Mouse (Mus musculus): ENCODE measurements around the gene Tmem56. TPM values are rescaled to one million over a fixed set of nuclear protein-coding genes. Genes with fewer than 3 reads are reported as not detected.

Tmem56 gene
- polyA plus RNA-seq, 1 experiment from 2014 or later = 2.5 TPM

DNA sequence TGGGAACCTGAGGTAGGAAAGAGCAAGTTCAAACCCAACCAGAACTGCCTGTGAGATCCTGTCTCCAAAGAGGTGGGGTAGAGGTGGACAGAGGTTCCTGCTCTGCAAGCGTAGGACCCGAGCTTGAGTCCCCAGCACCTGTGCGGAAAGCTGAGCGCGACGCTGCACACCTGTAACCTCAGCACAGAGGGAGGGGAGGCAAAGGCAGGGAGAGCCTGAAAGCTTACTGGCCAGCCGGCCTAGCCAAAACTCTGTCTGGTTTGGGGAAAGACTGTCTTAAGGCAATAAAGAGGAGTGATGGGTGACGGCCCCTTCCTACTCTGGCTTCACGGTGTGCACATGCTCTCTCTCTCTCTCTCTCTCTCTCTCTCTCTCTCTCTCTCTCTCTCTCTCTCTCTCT, 30.1 kb upstream of the Tmem56 start:
- Histone ChIP-seq H3K4me3 (ENCODE audit: low read depth, low read length) (no peak overlapping the region), H3K9ac (ENCODE audit: low read length) (no peak overlapping the region), H3K27ac (ENCODE audit: low read depth, low read length) (no peak overlapping the region), H3K27me3 (replicated peaks; ENCODE audit: control insufficient read depth, insufficient read depth, low read length) (no peaks in the 10 kb centered on the region), H3K9me3 (replicated peaks; ENCODE audit: control insufficient read depth, low read length) (no peaks in the 10 kb centered on the region), H3K4me1 (ENCODE audit: control insufficient read depth, insufficient read depth, low read length) (no peaks in the 10 kb centered on the region), H3K4me2 (ENCODE audit: low read length) (no peak overlapping the region), H3K36me3 (ENCODE audit: control insufficient read depth, insufficient read depth, low read length) (no peaks in the 10 kb centered on the region)
- DNase-seq (ENCODE audit: low spot score) (no peak), ATAC-seq (no peak)
- 67% methylated on average over 9 of the region's 9 CpGs for WGBS

DNA sequence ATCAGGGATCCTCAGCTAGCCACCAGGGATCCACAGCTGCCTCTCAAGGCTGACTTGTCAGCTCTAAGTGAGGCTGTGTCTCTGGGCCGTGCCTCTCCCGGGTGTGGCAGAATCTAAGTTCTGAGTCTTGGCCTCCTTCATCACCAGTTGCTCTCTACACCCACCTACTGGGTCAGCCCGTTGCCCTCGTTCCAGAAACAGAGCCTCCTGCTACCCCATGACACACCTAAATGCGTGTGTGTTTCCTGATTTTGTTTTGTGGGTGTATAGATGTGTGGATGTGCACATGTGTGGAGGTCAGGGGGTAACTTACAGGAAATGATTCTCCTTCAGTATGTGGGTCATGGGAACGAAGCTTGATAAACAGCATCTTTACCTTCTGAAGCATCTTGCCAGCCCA, 29.5 kb upstream of the Tmem56 start:
- 86% methylated on average over 6 of the region's 6 CpGs for WGBS
- Histone ChIP-seq H3K9ac (ENCODE audit: low read length) (no peak overlapping the region), H3K4me3 (ENCODE audit: low read depth, low read length) (no peak overlapping the region), H3K4me2 (ENCODE audit: low read length) (no peak overlapping the region), H3K27ac (ENCODE audit: low read depth, low read length) (no peak overlapping the region), H3K36me3 (ENCODE audit: control insufficient read depth, insufficient read depth, low read length) (no peaks in the 10 kb centered on the region), H3K4me1 (ENCODE audit: control insufficient read depth, insufficient read depth, low read length) (no peaks in the 10 kb centered on the region), H3K9me3 (replicated peaks; ENCODE audit: control insufficient read depth, low read length) (no peaks in the 10 kb centered on the region), H3K27me3 (replicated peaks; ENCODE audit: control insufficient read depth, insufficient read depth, low read length) (no peaks in the 10 kb centered on the region)
- DNase-seq (ENCODE audit: low spot score) (no peak), ATAC-seq (no peak)

DNA sequence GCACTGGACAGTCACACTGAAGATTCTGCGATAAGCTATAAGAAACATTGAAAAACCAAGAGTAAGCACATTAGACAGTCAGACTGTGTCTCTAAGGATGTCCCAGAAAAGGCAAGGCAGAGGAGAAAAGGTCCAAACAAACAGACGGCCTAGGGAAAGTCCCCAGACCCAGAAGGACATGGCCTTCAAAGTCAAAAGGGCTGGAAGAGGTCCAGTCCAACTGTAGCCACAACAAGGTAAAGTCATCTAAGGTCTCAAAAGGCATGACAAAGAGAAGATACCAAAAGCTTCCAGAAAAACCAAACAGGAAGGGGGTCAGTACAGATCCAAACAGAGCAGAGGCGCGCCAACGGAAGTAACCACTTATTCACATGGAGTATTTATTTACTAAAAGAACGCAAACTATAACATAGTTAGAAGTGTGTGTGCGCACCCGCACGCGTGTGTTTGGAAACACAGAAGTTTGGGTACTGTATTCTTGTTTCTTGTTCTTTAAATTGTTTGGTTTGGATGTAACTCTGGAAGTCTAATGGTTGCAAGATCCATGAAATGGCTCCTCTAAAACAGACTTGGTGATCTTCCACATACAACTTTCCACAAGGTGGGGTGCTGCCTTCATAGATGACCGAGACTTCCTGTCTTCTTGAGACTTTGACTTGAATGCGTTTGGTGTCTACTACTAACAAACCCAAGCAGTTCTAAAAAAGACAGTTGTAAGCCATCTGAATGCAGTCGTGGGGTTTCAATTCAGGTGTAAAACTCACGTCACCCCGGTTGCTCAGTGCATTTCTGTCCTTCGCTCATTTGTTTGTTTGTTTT, 27.2 kb upstream of the Tmem56 start:
- Histone ChIP-seq H3K4me2 (ENCODE audit: low read length) (no peak overlapping the region), H3K9ac (ENCODE audit: low read length) (no peak overlapping the region), H3K27me3 (replicated peaks; ENCODE audit: control insufficient read depth, insufficient read depth, low read length) (no peaks in the 10 kb centered on the region), H3K36me3 (ENCODE audit: control insufficient read depth, insufficient read depth, low read length) (no peaks in the 10 kb centered on the region), H3K9me3 (replicated peaks; ENCODE audit: control insufficient read depth, low read length) (no peaks in the 10 kb centered on the region), H3K4me3 (ENCODE audit: low read depth, low read length) (no peak overlapping the region), H3K4me1 (ENCODE audit: control insufficient read depth, insufficient read depth, low read length) (no peaks in the 10 kb centered on the region), H3K27ac (ENCODE audit: low read depth, low read length) (no peak overlapping the region)
- 93% methylated on average over 16 of the region's 16 CpGs for WGBS
- DNase-seq (ENCODE audit: low spot score) (no peak), ATAC-seq (no peak)

DNA sequence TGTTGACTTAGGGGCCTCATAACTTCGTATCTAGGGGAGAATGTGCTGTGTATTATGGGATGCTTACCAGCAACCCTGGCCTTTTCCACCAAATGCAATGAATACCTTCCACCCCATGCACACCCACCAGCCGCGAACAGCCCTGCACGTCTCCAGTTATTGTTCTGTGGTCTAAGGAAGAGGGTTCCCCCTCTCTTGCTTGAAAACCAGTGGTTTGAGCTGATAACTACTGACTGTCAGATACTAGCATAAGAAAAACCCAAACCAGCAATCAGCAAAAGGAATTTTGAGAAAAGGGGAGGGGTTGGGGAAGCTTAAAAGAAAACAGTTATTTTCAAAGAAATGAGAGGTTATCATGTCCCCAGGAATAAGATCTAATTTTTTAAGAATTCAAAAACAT, 26.5 kb upstream of the Tmem56 start:
- no peak for ATAC-seq

DNA sequence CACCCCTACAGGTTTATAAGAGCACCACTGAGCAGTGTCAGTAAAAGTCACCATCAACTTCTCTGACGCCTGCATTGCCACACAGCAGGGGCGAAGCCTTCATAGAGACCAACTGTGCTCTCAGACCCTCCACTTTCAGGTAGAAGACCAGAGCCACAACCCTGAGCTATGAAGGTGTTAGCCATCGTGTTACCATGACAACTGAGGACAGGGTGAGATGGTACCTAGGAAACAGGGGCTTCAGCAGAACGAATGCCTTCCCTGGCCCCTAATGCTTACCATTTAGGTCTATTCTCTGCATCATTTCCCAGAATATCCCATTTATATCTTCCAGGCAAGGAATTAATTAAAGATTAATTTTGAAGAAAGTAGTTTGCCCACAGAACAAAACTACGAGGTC, 26.0 kb upstream of the Tmem56 start:
- H3K9me3 ChIP-seq (replicated peaks; ENCODE audit: control insufficient read depth, low read length) = no peaks in the 10 kb centered on the region
- no peak overlapping the region for H3K9ac ChIP-seq (ENCODE audit: low read length)
- no peaks in the 10 kb centered on the region for H3K27me3 ChIP-seq (replicated peaks; ENCODE audit: control insufficient read depth, insufficient read depth, low read length)
- no peaks in the 10 kb centered on the region for H3K4me1 ChIP-seq (ENCODE audit: control insufficient read depth, insufficient read depth, low read length)
- H3K36me3 ChIP-seq (ENCODE audit: control insufficient read depth, insufficient read depth, low read length) = no peaks in the 10 kb centered on the region
- ATAC-seq = no peak
- no peak overlapping the region for H3K4me2 ChIP-seq (ENCODE audit: low read length)
- H3K27ac ChIP-seq (ENCODE audit: low read depth, low read length) = no peak overlapping the region
- 84% methylated on average over 5 of the region's 5 CpGs for WGBS
- no peak for DNase-seq (ENCODE audit: low spot score)
- H3K4me3 ChIP-seq (ENCODE audit: low read depth, low read length) = no peak overlapping the region

More for the DNA sequence above, 26.5 kb upstream of the Tmem56 start:
- Histone ChIP-seq H3K9me3 (replicated peaks; ENCODE audit: control insufficient read depth, low read length) (no peaks in the 10 kb centered on the region), H3K4me2 (ENCODE audit: low read length) (no peak overlapping the region), H3K9ac (ENCODE audit: low read length) (no peak overlapping the region), H3K27ac (ENCODE audit: low read depth, low read length) (no peak overlapping the region), H3K36me3 (ENCODE audit: control insufficient read depth, insufficient read depth, low read length) (no peaks in the 10 kb centered on the region), H3K4me3 (ENCODE audit: low read depth, low read length) (no peak overlapping the region), H3K4me1 (ENCODE audit: control insufficient read depth, insufficient read depth, low read length) (no peaks in the 10 kb centered on the region), H3K27me3 (replicated peaks; ENCODE audit: control insufficient read depth, insufficient read depth, low read length) (no peaks in the 10 kb centered on the region)
- no peak for DNase-seq (ENCODE audit: low spot score)
- 82% methylated on average over 4 of the region's 4 CpGs for WGBS

DNA sequence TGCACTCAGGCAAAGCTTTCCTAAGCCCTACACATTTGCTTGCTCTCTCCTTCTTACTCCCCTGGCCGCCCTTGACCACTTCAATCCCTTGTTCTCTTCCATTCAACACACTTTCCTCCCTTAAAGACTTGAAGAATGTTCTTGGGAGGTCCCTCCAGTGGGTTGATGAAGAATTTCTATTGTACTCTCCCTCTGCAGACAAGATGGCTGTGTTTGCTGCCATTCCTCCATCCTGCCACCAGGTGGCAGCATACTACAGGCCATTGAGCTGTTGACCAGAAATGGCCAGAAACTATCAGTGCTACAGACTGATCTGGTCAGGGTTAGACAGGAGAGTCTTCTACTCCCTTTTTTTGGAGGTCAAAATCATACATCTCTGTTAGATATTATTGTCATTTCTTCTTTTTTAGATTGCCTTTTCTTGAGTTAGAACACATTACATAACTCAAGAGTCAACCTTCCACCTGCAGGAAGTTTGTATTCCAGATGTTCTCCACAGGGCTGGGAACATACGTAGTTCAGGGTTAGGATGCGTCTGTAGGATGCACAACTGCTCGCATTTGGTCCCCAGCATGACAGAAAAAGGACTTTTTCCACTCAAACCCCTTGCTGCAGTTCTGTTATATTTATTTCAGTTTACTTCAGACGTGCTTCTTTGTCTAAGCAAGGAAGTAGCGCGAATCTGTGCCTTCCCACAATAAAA, 24.8 kb upstream of the Tmem56 start:
- no peak overlapping the region for H3K27ac ChIP-seq (ENCODE audit: low read depth, low read length)
- no peaks in the 10 kb centered on the region for H3K36me3 ChIP-seq (ENCODE audit: control insufficient read depth, insufficient read depth, low read length)
- 77% methylated on average over 7 of the region's 7 CpGs for WGBS
- ATAC-seq (peak; percentile 86), DNase-seq (ENCODE audit: low spot score) (peak; percentile 87)
- H3K4me3 ChIP-seq (ENCODE audit: low read depth, low read length) = no peak overlapping the region
- H3K4me2 ChIP-seq (ENCODE audit: low read length) = no peak overlapping the region
- H3K9me3 ChIP-seq (replicated peaks; ENCODE audit: control insufficient read depth, low read length) = no peaks in the 10 kb centered on the region
- no peak overlapping the region for H3K9ac ChIP-seq (ENCODE audit: low read length)
- H3K27me3 ChIP-seq (replicated peaks; ENCODE audit: control insufficient read depth, insufficient read depth, low read length) = no peaks in the 10 kb centered on the region
- no peaks in the 10 kb centered on the region for H3K4me1 ChIP-seq (ENCODE audit: control insufficient read depth, insufficient read depth, low read length)

DNA sequence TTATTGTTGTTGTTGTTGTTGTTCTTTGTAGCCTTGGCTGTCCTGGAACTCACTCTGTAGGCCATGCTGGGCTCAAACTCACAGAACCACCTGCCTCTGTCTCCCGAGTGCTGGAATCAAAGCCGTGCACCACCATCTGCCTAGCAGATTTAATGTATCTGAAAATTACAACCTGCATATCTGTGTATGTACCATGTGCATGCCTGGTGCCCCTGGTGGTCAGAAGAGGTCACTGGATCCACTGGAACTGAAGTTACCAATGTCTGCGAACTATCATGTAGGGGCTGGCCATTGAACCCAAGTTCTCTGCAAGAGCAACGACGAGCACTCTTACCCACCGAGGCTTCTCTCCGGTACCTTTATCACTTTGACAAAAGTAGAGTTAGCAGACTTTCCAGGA, 23.7 kb upstream of the Tmem56 start:
- WGBS = 93% methylated on average over 7 of the region's 7 CpGs

DNA sequence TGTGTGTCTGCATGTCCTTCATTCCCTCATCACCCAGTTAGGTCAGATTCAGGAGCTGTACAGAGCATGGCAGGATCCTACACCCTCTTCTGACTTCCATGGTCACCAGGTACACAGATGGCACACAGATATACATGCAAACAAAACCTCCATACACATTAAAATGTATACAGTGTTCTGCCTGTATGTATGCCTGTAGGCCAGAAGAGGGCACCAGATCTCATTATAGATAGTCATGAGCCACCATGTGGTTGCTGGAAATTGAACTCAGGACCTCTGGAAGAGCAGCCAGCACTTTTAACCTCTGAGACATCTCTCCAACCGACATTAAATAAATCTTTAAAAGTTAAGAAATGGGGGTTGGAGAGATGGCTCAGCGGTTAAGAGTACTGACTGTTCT, 11.3 kb upstream of the Tmem56 start:
- DNase-seq (ENCODE audit: low spot score) (no peak), ATAC-seq (no peak)
- Histone ChIP-seq H3K9ac (ENCODE audit: low read length) (no peak overlapping the region), H3K4me3 (ENCODE audit: low read depth, low read length) (no peak overlapping the region), H3K36me3 (ENCODE audit: control insufficient read depth, insufficient read depth, low read length) (no peaks in the 10 kb centered on the region), H3K4me2 (ENCODE audit: low read length) (no peak overlapping the region), H3K9me3 (replicated peaks; ENCODE audit: control insufficient read depth, low read length) (no peaks in the 10 kb centered on the region), H3K27me3 (replicated peaks; ENCODE audit: control insufficient read depth, insufficient read depth, low read length) (no peaks in the 10 kb centered on the region), H3K4me1 (ENCODE audit: control insufficient read depth, insufficient read depth, low read length) (0 out of 2 replicates have a peak, but pooled peaks cover 5% of the 10 kb centered on the region), H3K27ac (ENCODE audit: low read depth, low read length) (no peak overlapping the region)
- 80% methylated on average over 2 of the region's 2 CpGs for WGBS

More for the DNA sequence above, 23.7 kb upstream of the Tmem56 start:
- no peaks in the 10 kb centered on the region for H3K36me3 ChIP-seq (ENCODE audit: control insufficient read depth, insufficient read depth, low read length)
- ATAC-seq (no peak), DNase-seq (ENCODE audit: low spot score) (no peak)
- H3K4me3 ChIP-seq (ENCODE audit: low read depth, low read length) = no peak overlapping the region
- H3K4me1 ChIP-seq (ENCODE audit: control insufficient read depth, insufficient read depth, low read length) = no peaks in the 10 kb centered on the region
- no peak overlapping the region for H3K4me2 ChIP-seq (ENCODE audit: low read length)
- no peak overlapping the region for H3K9ac ChIP-seq (ENCODE audit: low read length)
- no peak overlapping the region for H3K27ac ChIP-seq (ENCODE audit: low read depth, low read length)
- no peaks in the 10 kb centered on the region for H3K9me3 ChIP-seq (replicated peaks; ENCODE audit: control insufficient read depth, low read length)
- no peaks in the 10 kb centered on the region for H3K27me3 ChIP-seq (replicated peaks; ENCODE audit: control insufficient read depth, insufficient read depth, low read length)
